Mouse (Mus musculus): Measurements from ENCODE around the gene Plk1. TPM values are rescaled to one million over a fixed set of nuclear protein-coding genes. Genes with fewer than 3 reads are reported as not detected.

Plk1 gene
- polyA plus RNA-seq (2015; fragmentation: Nextera tagmentation; extraction: Ambion mirVana), result 91.0 and 96.3 TPM in 2 replicates

- peak; percentile 94 for ATAC-seq (replicated peaks; ENCODE audit: extremely low read depth, insufficient read depth, low FRiP score)
- peak within 1 kb of the TSS; percentile 62 for H3K4me3 ChIP-seq (ENCODE audit: low read length)
- H3K4me1 ChIP-seq (ENCODE audit: control insufficient read depth, insufficient read depth, low read length), result peaks cover 35% of the 10 kb centered on the region
- WGBS, result under 1% methylated on average over 63 of the region's 63 CpGs
- peak within 1 kb of the TSS; percentile 96 for H3K4me2 ChIP-seq (ENCODE audit: low read depth, low read length)
- H3K9me3 ChIP-seq (replicated peaks; ENCODE audit: control insufficient read depth, low read length), result no peaks in the 10 kb centered on the region
- no peaks in the 10 kb centered on the region for H3K27me3 ChIP-seq (ENCODE audit: control insufficient read depth, insufficient read depth, low read length)
- peak within 1 kb of the TSS; percentile 64 for H3K27ac ChIP-seq (ENCODE audit: low read length)
- peak within 1 kb of the TSS; percentile 88 for H3K9ac ChIP-seq (ENCODE audit: low read length)
- peaks cover 15% of the 10 kb centered on the region for H3K36me3 ChIP-seq (ENCODE audit: control insufficient read depth, insufficient read depth)
Measured at GRCm38 (mm10) chr7:122158915-122159902, at the start of gene Plk1. Plk1 (plus strand) TSS chr7:122159439.

- Histone ChIP-seq H3K9me3 (replicated peaks; ENCODE audit: control insufficient read depth, low read length) (no peaks in the 10 kb centered on the region), H3K4me3 (ENCODE audit: low read length) (no peak overlapping the region), H3K36me3 (ENCODE audit: control insufficient read depth, insufficient read depth) (peaks cover 35% of the 10 kb centered on the region), H3K4me2 (ENCODE audit: low read depth, low read length) (no peak overlapping the region), H3K27ac (ENCODE audit: low read length) (no peak overlapping the region), H3K9ac (ENCODE audit: low read length) (no peak overlapping the region), H3K27me3 (ENCODE audit: control insufficient read depth, insufficient read depth, low read length) (no peaks in the 10 kb centered on the region), H3K4me1 (ENCODE audit: control insufficient read depth, insufficient read depth, low read length) (no peaks in the 10 kb centered on the region)
- WGBS, result 81% methylated on average over 4 of the region's 4 CpGs
- no peak for ATAC-seq (replicated peaks; ENCODE audit: extremely low read depth, insufficient read depth, low FRiP score)
Measured at GRCm38 (mm10) chr7:122123518-122123917, 35.7 kb upstream of the Plk1 start.

- peaks cover 30% of the 10 kb centered on the region for H3K36me3 ChIP-seq (ENCODE audit: control insufficient read depth, insufficient read depth)
- H3K27ac ChIP-seq (ENCODE audit: low read length), result no peak overlapping the region
- no peak overlapping the region for H3K4me2 ChIP-seq (ENCODE audit: low read depth, low read length)
- H3K9me3 ChIP-seq (replicated peaks; ENCODE audit: control insufficient read depth, low read length), result no peaks in the 10 kb centered on the region
- H3K4me1 ChIP-seq (ENCODE audit: control insufficient read depth, insufficient read depth, low read length), result no peaks in the 10 kb centered on the region
- H3K9ac ChIP-seq (ENCODE audit: low read length), result no peak overlapping the region
- H3K27me3 ChIP-seq (ENCODE audit: control insufficient read depth, insufficient read depth, low read length), result no peaks in the 10 kb centered on the region
- no peak for ATAC-seq (replicated peaks; ENCODE audit: extremely low read depth, insufficient read depth, low FRiP score)
- WGBS, result 73% methylated on average over 8 of the region's 8 CpGs
- no peak overlapping the region for H3K4me3 ChIP-seq (ENCODE audit: low read length)
Measured at GRCm38 (mm10) chr7:122125636-122126035, 33.6 kb upstream of the Plk1 start.

- H3K4me3 ChIP-seq (ENCODE audit: low read length), result no peak overlapping the region
- H3K9me3 ChIP-seq (replicated peaks; ENCODE audit: control insufficient read depth, low read length), result no peaks in the 10 kb centered on the region
- H3K4me2 ChIP-seq (ENCODE audit: low read depth, low read length), result no peak overlapping the region
- no peaks in the 10 kb centered on the region for H3K27me3 ChIP-seq (ENCODE audit: control insufficient read depth, insufficient read depth, low read length)
- WGBS, result 91% methylated on average over 11 of the region's 11 CpGs
- peaks cover 24% of the 10 kb centered on the region for H3K36me3 ChIP-seq (ENCODE audit: control insufficient read depth, insufficient read depth)
- no peaks in the 10 kb centered on the region; the same call in 1 of the 2 replicates for H3K4me1 ChIP-seq (ENCODE audit: control insufficient read depth, insufficient read depth, low read length)
- H3K9ac ChIP-seq (ENCODE audit: low read length), result no peak overlapping the region
- H3K27ac ChIP-seq (ENCODE audit: low read length), result no peak overlapping the region
- ATAC-seq (replicated peaks; ENCODE audit: extremely low read depth, insufficient read depth, low FRiP score), result no peak
Measured at GRCm38 (mm10) chr7:122126946-122127345, 32.3 kb upstream of the Plk1 start.

- H3K27ac ChIP-seq (ENCODE audit: low read length), result no peak overlapping the region
Measured at GRCm38 (mm10) chr7:122131834-122132233, 27.4 kb upstream of the Plk1 start.

GRCm38 (mm10) chr7:122132497-122133337 lies 26.5 kb upstream of the Plk1 start, which contains the start of the genes Palb2 and Dctn5:
Palb2 (minus strand) TSS chr7:122132985.
Dctn5 (plus strand) TSS chr7:122133041.
- peaks cover 9% of the 10 kb centered on the region for H3K4me1 ChIP-seq (ENCODE audit: control insufficient read depth, insufficient read depth, low read length)
- peak within 1 kb of the TSS; percentile 92 for H3K9ac ChIP-seq (ENCODE audit: low read length)
- WGBS, result 0% methylated on average over 54 of the region's 54 CpGs
- no peaks in the 10 kb centered on the region for H3K9me3 ChIP-seq (replicated peaks; ENCODE audit: control insufficient read depth, low read length)
- peak; percentile 98 for ATAC-seq (replicated peaks; ENCODE audit: extremely low read depth, insufficient read depth, low FRiP score)
- peak within 1 kb of the TSS; percentile 81 for H3K4me2 ChIP-seq (ENCODE audit: low read depth, low read length)
- H3K27me3 ChIP-seq (ENCODE audit: control insufficient read depth, insufficient read depth, low read length), result no peaks in the 10 kb centered on the region
- peaks cover 23% of the 10 kb centered on the region for H3K36me3 ChIP-seq (ENCODE audit: control insufficient read depth, insufficient read depth)
- H3K27ac ChIP-seq (ENCODE audit: low read length), result peak within 1 kb of the TSS; percentile 81
- peak within 1 kb of the TSS; percentile 98 for H3K4me3 ChIP-seq (ENCODE audit: low read length)

More at GRCm38 (mm10) chr7:122131834-122132233, 27.4 kb upstream of the Plk1 start:
- no peak for ATAC-seq (replicated peaks; ENCODE audit: extremely low read depth, insufficient read depth, low FRiP score)
- Histone ChIP-seq H3K9me3 (replicated peaks; ENCODE audit: control insufficient read depth, low read length) (no peaks in the 10 kb centered on the region), H3K27me3 (ENCODE audit: control insufficient read depth, insufficient read depth, low read length) (no peaks in the 10 kb centered on the region), H3K4me3 (ENCODE audit: low read length) (peak overlapping the region; percentile 98), H3K36me3 (ENCODE audit: control insufficient read depth, insufficient read depth) (peaks cover 23% of the 10 kb centered on the region), H3K9ac (ENCODE audit: low read length) (peak overlapping the region; percentile 87; the same call in 1 of the 2 replicates), H3K4me2 (ENCODE audit: low read depth, low read length) (peak overlapping the region; percentile 81), H3K4me1 (ENCODE audit: control insufficient read depth, insufficient read depth, low read length) (peaks cover 9% of the 10 kb centered on the region)

- peaks cover 23% of the 10 kb centered on the region for H3K36me3 ChIP-seq (ENCODE audit: control insufficient read depth, insufficient read depth)
- H3K9me3 ChIP-seq (replicated peaks; ENCODE audit: control insufficient read depth, low read length), result no peaks in the 10 kb centered on the region
- peak overlapping the region; percentile 66 for H3K4me2 ChIP-seq (ENCODE audit: low read depth, low read length)
- 13% methylated on average over 8 of the region's 8 CpGs for WGBS
- peak overlapping the region; percentile 98 for H3K4me3 ChIP-seq (ENCODE audit: low read length)
- peak overlapping the region; percentile 92 for H3K9ac ChIP-seq (ENCODE audit: low read length)
- peak overlapping the region; percentile 81 for H3K27ac ChIP-seq (ENCODE audit: low read length)
- H3K4me1 ChIP-seq (ENCODE audit: control insufficient read depth, insufficient read depth, low read length), result peaks cover 9% of the 10 kb centered on the region
- no peak for ATAC-seq (replicated peaks; ENCODE audit: extremely low read depth, insufficient read depth, low FRiP score)
- no peaks in the 10 kb centered on the region for H3K27me3 ChIP-seq (ENCODE audit: control insufficient read depth, insufficient read depth, low read length)
Measured at GRCm38 (mm10) chr7:122133338-122133625, 26.0 kb upstream of the Plk1 start.

GRCm38 (mm10) chr7:122135070-122135469 lies 24.2 kb upstream of the Plk1 start:
- no peak overlapping the region for H3K4me2 ChIP-seq (ENCODE audit: low read depth, low read length)
- WGBS, result 67% methylated on average over 10 of the region's 10 CpGs
- no peaks in the 10 kb centered on the region for H3K9me3 ChIP-seq (replicated peaks; ENCODE audit: control insufficient read depth, low read length)
- peaks cover 39% of the 10 kb centered on the region for H3K36me3 ChIP-seq (ENCODE audit: control insufficient read depth, insufficient read depth)
- no peak for ATAC-seq (replicated peaks; ENCODE audit: extremely low read depth, insufficient read depth, low FRiP score)
- H3K9ac ChIP-seq (ENCODE audit: low read length), result no peak overlapping the region
- H3K27ac ChIP-seq (ENCODE audit: low read length), result no peak overlapping the region
- no peak overlapping the region for H3K4me3 ChIP-seq (ENCODE audit: low read length)
- H3K4me1 ChIP-seq (ENCODE audit: control insufficient read depth, insufficient read depth, low read length), result peaks cover 9% of the 10 kb centered on the region
- no peaks in the 10 kb centered on the region for H3K27me3 ChIP-seq (ENCODE audit: control insufficient read depth, insufficient read depth, low read length)
